Mouse (Mus musculus) neural tube, embryonic 12.5 days (tissue): ENCODE measurements at regions not wholly inside any gene's neighbourhood (a gene's known extent, or its start where the extent isn't known, plus 50 kb on each side); places are given as distances from the start of the nearest gene placed in this dataset.
A peak's percentile ranks its signal among the peaks of the same experiment; 100 is the strongest.

ENCODE experiments used
- ATAC-seq: fragments of 200-750 bp; cut with Nextera tagmentation; 2 replicates; pipeline ENCODE4 v1.8.0; 2017; ENCODE audit warnings: low read depth, mild to moderate bottlenecking, moderate TSS enrichment, moderate library complexity; ENCODE audit not compliant: low FRiP score
- H3K27ac ChIP-seq: fragments of 300-500 bp; sonication (generic); 2 replicates; pipeline ENCODE4 v1.5.1; 2016
- H3K27me3 ChIP-seq: fragments of 300-500 bp; sonication (generic); replicated peaks from 2 replicates; pipeline ENCODE4 v1.6.1; 2016; ENCODE audit warnings: mild to moderate bottlenecking
- H3K36me3 ChIP-seq: fragments of 300-500 bp; sonication (generic); 2 replicates; pipeline ENCODE4 v1.6.1; 2016; ENCODE audit warnings: mild to moderate bottlenecking
- H3K4me1 ChIP-seq: fragments of 300-500 bp; sonication (generic); 2 replicates; pipeline ENCODE4 v1.6.1; 2016
- H3K4me2 ChIP-seq: fragments of 300-500 bp; sonication (generic); replicated peaks from 2 replicates; pipeline ENCODE4 v1.6.1; 2016; ENCODE audit warnings: mild to moderate bottlenecking
- H3K4me3 ChIP-seq: fragments of 300-500 bp; sonication (generic); 2 replicates; pipeline ENCODE4 v1.5.1; 2016
- H3K9ac ChIP-seq: fragments of 300-500 bp; sonication (generic); 2 replicates; pipeline ENCODE4 v1.6.1; 2016; ENCODE audit warnings: mild to moderate bottlenecking
- H3K9me3 ChIP-seq: fragments of 300-500 bp; sonication (generic); 2 replicates; pipeline ENCODE4 v1.6.1; 2016; ENCODE audit warnings: mild to moderate bottlenecking
- WGBS: fragments of 180-500 bp; shearing (Covaris S2); methylation state at CpG from one replicate; pipeline ENCODE4 v1.1.7; 2016; 5-methylcytosine and 5-hydroxymethylcytosine counted together

DNA sequence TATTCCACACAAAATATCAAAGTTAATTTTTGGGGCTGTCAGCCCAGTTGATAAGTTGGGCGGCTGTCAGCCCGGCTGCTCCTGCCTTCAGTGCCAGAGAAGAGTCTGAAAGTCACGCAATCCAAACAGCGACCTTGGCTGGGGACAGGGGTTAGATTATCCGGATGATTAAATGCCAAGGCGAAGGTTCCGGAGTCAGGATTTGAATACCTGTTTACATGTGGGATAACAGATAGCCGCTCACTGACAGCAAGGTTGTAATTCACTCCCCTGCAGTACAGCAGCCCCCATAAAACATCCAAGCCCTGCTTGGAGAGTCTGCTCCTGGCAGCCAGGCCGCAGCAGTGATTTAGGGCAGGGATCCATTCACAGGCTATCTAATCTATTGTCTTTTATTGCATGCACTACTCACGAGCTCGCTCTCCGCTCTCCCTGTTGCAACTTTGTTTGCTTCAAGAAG lies 388.3 kb downstream of the Gm45692 start:
- WGBS: 10% methylated on average over 12 of the region's 12 CpGs
- Histone ChIP-seq H3K36me3 (no peaks in the 10 kb centered on the region), H3K9ac (no peak overlapping the region), H3K27ac (no peak overlapping the region), H3K4me1 (peaks cover 20% of the 10 kb centered on the region), H3K27me3 (no peaks in the 10 kb centered on the region), H3K4me3 (no peak overlapping the region), H3K9me3 (no peaks in the 10 kb centered on the region), H3K4me2 (peak overlapping the region; percentile 33)
- peak; percentile 81 for ATAC-seq

GRCm38 (mm10) chr8:26509254-26509653 lies 389.9 kb downstream of the Gm45692 start:
- Histone ChIP-seq H3K9ac (no peak overlapping the region), H3K4me3 (no peak overlapping the region), H3K4me2 (no peak overlapping the region), H3K36me3 (no peaks in the 10 kb centered on the region), H3K27ac (no peak overlapping the region), H3K4me1 (peaks cover 13% of the 10 kb centered on the region), H3K27me3 (no peaks in the 10 kb centered on the region), H3K9me3 (no peaks in the 10 kb centered on the region)
- no peak for ATAC-seq
- WGBS: 89% methylated on average over 3 of the region's 3 CpGs

- no peaks in the 10 kb centered on the region for H3K9me3 ChIP-seq
- no peaks in the 10 kb centered on the region for H3K36me3 ChIP-seq
- no peak overlapping the region for H3K9ac ChIP-seq
- no peak for ATAC-seq
- no peak overlapping the region for H3K4me2 ChIP-seq
- peaks cover 5% of the 10 kb centered on the region for H3K4me1 ChIP-seq
- 89% methylated on average over 7 of the region's 7 CpGs for WGBS
- H3K4me3 ChIP-seq: no peak overlapping the region
- no peaks in the 10 kb centered on the region for H3K27me3 ChIP-seq
- no peak overlapping the region for H3K27ac ChIP-seq
Measured at GRCm38 (mm10) chr8:26513001-26513400, 393.7 kb downstream of the Gm45692 start.

DNA sequence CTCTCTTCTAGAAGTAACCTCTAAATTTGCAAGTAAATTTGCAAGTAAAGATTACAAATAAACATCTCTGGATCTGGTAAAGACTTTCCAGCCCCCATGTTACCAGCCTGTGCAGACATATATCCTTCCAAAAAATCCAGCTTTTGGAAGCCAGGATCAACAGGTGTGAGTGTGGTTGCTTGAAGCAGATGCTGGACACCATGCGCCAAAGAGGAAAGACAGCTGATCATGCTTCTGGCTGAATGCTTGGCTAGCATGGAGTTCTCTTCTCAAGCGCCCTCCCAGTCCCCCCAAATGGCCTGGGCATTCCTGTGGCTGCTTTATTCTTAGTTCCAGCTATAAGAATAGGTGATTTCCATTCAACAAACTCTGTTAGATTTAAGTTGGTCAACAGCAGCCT lies 404.9 kb downstream of the Gm45692 start:
- no peaks in the 10 kb centered on the region for H3K36me3 ChIP-seq
- H3K4me2 ChIP-seq: no peak overlapping the region
- H3K9ac ChIP-seq: no peak overlapping the region
- H3K27me3 ChIP-seq: no peaks in the 10 kb centered on the region
- no peaks in the 10 kb centered on the region for H3K9me3 ChIP-seq
- ATAC-seq: no peak
- H3K4me3 ChIP-seq: no peak overlapping the region
- peaks cover 16% of the 10 kb centered on the region for H3K4me1 ChIP-seq
- H3K27ac ChIP-seq: no peak overlapping the region
- 96% methylated on average over 2 of the region's 2 CpGs for WGBS

- Histone ChIP-seq H3K9me3 (no peaks in the 10 kb centered on the region), H3K36me3 (no peaks in the 10 kb centered on the region), H3K27me3 (no peaks in the 10 kb centered on the region), H3K9ac (no peak overlapping the region), H3K4me1 (peaks cover 16% of the 10 kb centered on the region), H3K4me3 (no peak overlapping the region), H3K27ac (no peak overlapping the region), H3K4me2 (peak overlapping the region; percentile 2; the same call in 1 of the 2 replicates)
- peak; percentile 95 for ATAC-seq
- 12% methylated on average over 10 of the region's 10 CpGs for WGBS
Measured at GRCm38 (mm10) chr8:26526474-26527185, 407.3 kb downstream of the Gm45692 start.

DNA sequence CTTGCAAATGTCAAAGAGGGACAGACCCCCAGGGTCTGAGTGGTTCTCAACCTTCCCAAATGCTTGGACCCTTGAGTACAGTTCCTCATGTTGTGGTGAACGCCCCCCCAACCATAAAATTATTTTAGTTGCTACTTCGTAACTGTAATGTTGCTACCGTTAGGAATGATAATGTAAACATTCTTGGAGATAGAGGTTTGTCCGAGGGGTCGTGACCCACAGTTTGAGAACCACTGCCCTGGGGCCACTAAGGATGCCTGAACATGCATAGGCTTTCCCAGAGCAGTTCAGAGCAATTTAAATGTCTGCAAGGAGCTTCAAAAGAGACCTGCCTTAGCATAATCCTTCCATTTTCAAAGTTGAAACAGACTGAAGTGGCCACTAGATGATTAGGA lies 407.8 kb downstream of the Gm45692 start:
- H3K4me3 ChIP-seq: no peak overlapping the region
- H3K27me3 ChIP-seq: no peaks in the 10 kb centered on the region
- H3K36me3 ChIP-seq: no peaks in the 10 kb centered on the region
- peaks cover 16% of the 10 kb centered on the region for H3K4me1 ChIP-seq
- no peaks in the 10 kb centered on the region for H3K9me3 ChIP-seq
- ATAC-seq: no peak
- no peak overlapping the region for H3K27ac ChIP-seq
- WGBS: 52% methylated on average over 5 of the region's 5 CpGs
- no peak overlapping the region for H3K9ac ChIP-seq
- H3K4me2 ChIP-seq: no peak overlapping the region

DNA sequence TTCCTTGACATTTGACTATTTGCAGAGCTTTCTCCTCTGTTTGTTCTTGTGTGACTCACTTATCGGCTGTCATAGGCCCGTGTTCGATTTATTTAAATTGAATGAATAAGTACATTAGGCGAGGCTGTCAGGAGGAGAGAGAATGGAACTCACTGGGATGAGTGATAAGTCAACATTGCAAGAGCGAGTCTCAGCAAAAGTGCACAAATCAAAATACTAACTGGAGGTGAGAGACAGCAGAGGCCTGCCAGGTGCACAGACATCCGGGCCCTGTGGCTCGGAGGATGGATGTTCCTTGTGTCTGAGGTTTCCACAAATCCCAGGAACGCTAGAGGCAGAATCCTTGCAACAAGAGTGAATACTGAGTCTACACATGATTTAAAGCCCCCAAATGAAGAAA lies 410.6 kb downstream of the Gm45692 start:
- H3K4me3 ChIP-seq: no peak overlapping the region
- no peak overlapping the region for H3K9ac ChIP-seq
- no peaks in the 10 kb centered on the region for H3K36me3 ChIP-seq
- no peaks in the 10 kb centered on the region for H3K9me3 ChIP-seq
- H3K4me1 ChIP-seq: peaks cover 16% of the 10 kb centered on the region
- no peaks in the 10 kb centered on the region for H3K27me3 ChIP-seq
- H3K27ac ChIP-seq: no peak overlapping the region
- H3K4me2 ChIP-seq: no peak overlapping the region
- no peak for ATAC-seq
- 73% methylated on average over 8 of the region's 8 CpGs for WGBS

GRCm38 (mm10) chr8:26533444-26534421 lies 414.4 kb downstream of the Gm45692 start:
- no peak overlapping the region for H3K4me2 ChIP-seq
- H3K4me3 ChIP-seq: no peak overlapping the region
- H3K9me3 ChIP-seq: no peaks in the 10 kb centered on the region
- no peak overlapping the region for H3K9ac ChIP-seq
- H3K27ac ChIP-seq: no peak overlapping the region
- H3K4me1 ChIP-seq: no peaks in the 10 kb centered on the region
- H3K36me3 ChIP-seq: no peaks in the 10 kb centered on the region
- ATAC-seq: no peak
- WGBS: 76% methylated on average over 22 of the region's 22 CpGs
- H3K27me3 ChIP-seq: no peaks in the 10 kb centered on the region

DNA sequence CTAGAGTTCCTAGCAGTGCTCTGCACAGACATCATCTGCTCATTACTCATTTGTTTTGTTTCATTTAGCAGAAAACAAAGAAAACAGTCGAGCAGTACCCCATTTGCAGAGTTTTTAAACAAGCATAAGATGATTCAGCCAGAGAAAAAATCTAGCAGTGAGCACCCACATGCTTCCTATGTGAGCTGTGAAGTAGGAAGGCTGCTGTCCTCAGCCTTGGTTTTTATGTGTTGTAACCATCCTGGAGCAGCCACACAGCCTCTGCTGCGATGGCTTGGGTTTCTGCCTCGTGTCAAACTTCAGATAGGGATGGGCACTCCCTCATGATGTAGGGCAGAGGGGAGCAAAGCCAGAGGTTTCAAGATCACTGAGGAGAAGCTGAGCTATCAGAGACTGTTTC lies 416.5 kb downstream of the Gm45692 start:
- Histone ChIP-seq H3K9me3 (no peaks in the 10 kb centered on the region), H3K4me3 (no peak overlapping the region), H3K27ac (no peak overlapping the region), H3K4me2 (no peak overlapping the region), H3K27me3 (no peaks in the 10 kb centered on the region), H3K9ac (no peak overlapping the region), H3K4me1 (no peaks in the 10 kb centered on the region), H3K36me3 (no peaks in the 10 kb centered on the region)
- WGBS: 56% methylated on average over 3 of the region's 3 CpGs
- ATAC-seq: no peak

GRCm38 (mm10) chr8:26553691-26554090 lies 423.4 kb upstream of the Zfp703 start:
- H3K4me2 ChIP-seq: no peak overlapping the region
- H3K27me3 ChIP-seq: no peaks in the 10 kb centered on the region
- H3K36me3 ChIP-seq: no peaks in the 10 kb centered on the region
- no peak for ATAC-seq
- H3K4me1 ChIP-seq: no peaks in the 10 kb centered on the region; the same call in 1 of the 2 replicates
- WGBS: 83% methylated on average over 5 of the region's 5 CpGs
- no peak overlapping the region for H3K9ac ChIP-seq
- H3K4me3 ChIP-seq: no peak overlapping the region
- H3K9me3 ChIP-seq: no peaks in the 10 kb centered on the region
- no peak overlapping the region for H3K27ac ChIP-seq

- Histone ChIP-seq H3K36me3 (no peaks in the 10 kb centered on the region), H3K4me2 (no peak overlapping the region), H3K9me3 (no peaks in the 10 kb centered on the region), H3K4me1 (no peaks in the 10 kb centered on the region; the same call in 1 of the 2 replicates), H3K27me3 (no peaks in the 10 kb centered on the region), H3K27ac (no peak overlapping the region), H3K4me3 (no peak overlapping the region), H3K9ac (no peak overlapping the region)
- ATAC-seq: no peak
- 61% methylated on average over 5 of the region's 5 CpGs for WGBS
Measured at GRCm38 (mm10) chr8:26559196-26559595, 417.9 kb upstream of the Zfp703 start.

GRCm38 (mm10) chr8:26563151-26563550 lies 414.0 kb upstream of the Zfp703 start:
- no peak overlapping the region for H3K9ac ChIP-seq
- no peak overlapping the region for H3K4me3 ChIP-seq
- H3K4me1 ChIP-seq: no peaks in the 10 kb centered on the region
- no peaks in the 10 kb centered on the region for H3K9me3 ChIP-seq
- no peaks in the 10 kb centered on the region for H3K27me3 ChIP-seq
- H3K36me3 ChIP-seq: no peaks in the 10 kb centered on the region
- WGBS: 99% methylated on average over 2 of the region's 2 CpGs
- ATAC-seq: no peak
- no peak overlapping the region for H3K27ac ChIP-seq
- H3K4me2 ChIP-seq: no peak overlapping the region
